Mouse (Mus musculus) cerebellum, adult 2 months (tissue): ENCODE data around the gene Chrm5.

Experiments used
- CTCF ChIP-seq: fragments of 200-500 bp; IDR thresholded peaks from 2 replicates; pipeline ENCODE4 v1.5.1; 2011; ENCODE audit warnings: low read depth, mild to moderate bottlenecking, control low read depth, low read length, moderate library complexity, borderline replicate concordance; ENCODE audit not compliant: insufficient read depth
- POLR2A ChIP-seq: fragments of 200-500 bp; IDR thresholded peaks from 2 replicates; pipeline ENCODE4 v1.6.1; 2011; ENCODE audit warnings: low read length, control low read depth, borderline replicate concordance; ENCODE audit not compliant: insufficient read depth

DNA sequence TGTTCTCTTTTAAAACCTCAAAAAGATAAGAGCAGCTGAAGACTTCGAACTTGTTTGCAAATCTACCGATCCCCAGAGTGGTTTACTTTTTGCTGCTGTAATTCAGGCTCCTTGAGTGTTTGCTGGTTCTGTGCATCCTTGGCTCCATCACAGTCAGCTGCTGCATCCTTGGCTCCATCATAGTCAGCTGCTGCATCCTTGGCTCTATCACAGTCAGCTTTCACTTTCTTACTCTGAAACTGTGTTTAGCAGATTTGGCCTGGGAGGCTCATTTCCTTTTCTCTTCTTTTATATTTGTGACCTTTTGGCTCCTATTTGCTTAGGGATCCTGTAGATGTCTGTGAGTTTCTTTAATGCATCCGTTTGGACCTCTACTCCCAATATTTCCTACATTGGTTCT, 36.6 kb upstream of the Chrm5 start:
- TF ChIP-seq POLR2A: no peak
- TF ChIP-seq CTCF: no peak
